Mouse (Mus musculus) adrenal gland, postnatal 36 days (tissue): ENCODE measurements around the gene Gnat1. TPM values are rescaled to one million over a fixed set of nuclear protein-coding genes. Genes with fewer than 3 reads are reported as not detected.
A peak's percentile ranks its signal among the peaks of the same experiment; 100 is the strongest.

Experiments used
- DNase-seq, 2 experiments: peaks; one replicate each; pipeline ENCODE4 v3.0.0; 2021; ENCODE audit warnings: mixed read lengths in 1 of 2
- total RNA-seq, 2 experiments: library from RNA; stranded (reverse); gene quantifications; 2 replicates each; pipeline ENCODE4 v1.2.3; 2021

Gene Gnat1
- total RNA-seq, 2 experiments from 2014 or later = not detected

- peak; percentile 76 to 91 for DNase-seq
Measured at GRCm38 (mm10) chr9:107626844-107627277, 52.7 kb downstream of the Gnat1 start.

GRCm38 (mm10) chr9:107626158-107626843 lies 53.2 kb downstream of the Gnat1 start:
- DNase-seq = no peak

GRCm38 (mm10) chr9:107625351-107626128 lies 54.0 kb downstream of the Gnat1 start:
- DNase-seq = no peak

- DNase-seq = no peak
Measured at GRCm38 (mm10) chr9:107624951-107625350, 54.6 kb downstream of the Gnat1 start.

- DNase-seq = peak in 1 of 2 experiments; percentile 39
Measured at GRCm38 (mm10) chr9:107624539-107624938, 55.0 kb downstream of the Gnat1 start.

Other genes starting within 250 kb of the Gnat1 start
- 10 to 100 TPM; 43.7 to 49.9 TPM for gene Tmem115, start 145.8 kb downstream of the Gnat1 start, total RNA-seq
- gene Cyb561d2, start 137.5 kb downstream of the Gnat1 start, total RNA-seq = 10 to 100 TPM; 16.7 to 27.4 TPM
- 10 to 100 TPM; 27.9 to 29.2 TPM for gene Nprl2, start 137.5 kb downstream of the Gnat1 start, total RNA-seq
- under 1 TPM; 0.20 to 0.66 TPM for gene Zmynd10, start 132.4 kb downstream of the Gnat1 start, total RNA-seq
- gene Rassf1, start 128.2 kb downstream of the Gnat1 start, total RNA-seq = 10 to 100 TPM; 20.4 to 21.6 TPM
- gene Tusc2, start 116.5 kb downstream of the Gnat1 start, total RNA-seq = 10 to 100 TPM; 45.2 to 52.5 TPM
- 10 to 100 TPM; 35.8 to 37.8 TPM for gene Hyal2, start 111.8 kb downstream of the Gnat1 start, total RNA-seq
- 10 to 100 TPM in 1 of 2 experiments, 1 to 10 TPM in 1; 8.6 to 10.1 TPM for gene Hyal1, start 102.8 kb downstream of the Gnat1 start, total RNA-seq
- gene Naa80, start 100.8 kb downstream of the Gnat1 start, total RNA-seq = 10 to 100 TPM; 14.5 to 19.5 TPM
- gene Hyal3, start 98.9 kb downstream of the Gnat1 start, total RNA-seq = 1 to 10 TPM in 1 of 2 experiments, under 1 TPM in 1; 0.99 to 1.6 TPM
- 10 to 100 TPM; 37.8 to 43.1 TPM for gene Ifrd2, start 92.1 kb downstream of the Gnat1 start, total RNA-seq
- gene Sema3b, start 70.5 kb downstream of the Gnat1 start, total RNA-seq = 1 to 10 TPM; 4.6 to 8.4 TPM
- 100 to 1,000 TPM; 221 to 245 TPM for gene Gnai2, start 44.3 kb downstream of the Gnat1 start, total RNA-seq
- 1 to 10 TPM in 1 of 2 experiments, under 1 TPM in 1; 0.30 to 1.0 TPM for gene Slc38a3, start 10.2 kb downstream of the Gnat1 start, total RNA-seq
- 10 to 100 TPM; 22.6 to 41.3 TPM for gene Sema3f, start 30.8 kb upstream of the Gnat1 start, total RNA-seq
- gene Rbm5, start 91.3 kb upstream of the Gnat1 start, total RNA-seq = 100 to 1,000 TPM in 1 of 2 experiments, 10 to 100 TPM in 1; 91.6 to 126 TPM
- 10 to 100 TPM; 45.6 to 55.8 TPM for gene Rbm6, start 193.5 kb upstream of the Gnat1 start, total RNA-seq
- gene Mon1a, start 208.4 kb upstream of the Gnat1 start, total RNA-seq = 10 to 100 TPM; 17.7 to 19.8 TPM
- 10 to 100 TPM in 1 of 2 experiments, 1 to 10 TPM in 1; 5.2 to 11.9 TPM for gene Mst1r, start 227.2 kb upstream of the Gnat1 start, total RNA-seq
- not detected for gene Actl11, start 248.8 kb upstream of the Gnat1 start, total RNA-seq